Mouse (Mus musculus): ENCODE measurements around the gene Shank2. TPM values are rescaled to one million over a fixed set of nuclear protein-coding genes. Genes with fewer than 3 reads are reported as not detected.
A peak's percentile ranks its signal among the peaks of the same experiment; 100 is the strongest.

The Shank2 gene
- polyA plus RNA-seq, 1 experiment from 2014 or later: 7.4 TPM

DNA sequence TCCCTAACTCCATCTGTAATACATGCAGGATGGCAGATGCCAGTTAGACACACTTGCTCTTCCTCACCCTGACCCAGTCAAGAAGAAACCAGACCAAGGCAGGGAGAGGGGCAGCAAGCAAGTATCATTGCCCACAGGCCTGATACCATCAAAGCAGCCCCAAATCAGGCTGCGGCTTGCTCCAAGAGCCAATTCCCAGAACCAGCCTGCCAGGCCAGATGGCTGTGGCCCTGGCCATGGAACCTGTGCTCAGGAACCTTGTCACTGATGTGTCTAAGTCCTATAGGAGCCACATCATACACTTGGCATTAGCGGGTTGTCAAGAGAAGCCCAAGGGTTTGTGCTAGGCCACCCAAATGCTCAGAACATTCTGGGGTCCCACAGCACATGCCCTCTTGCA is 322.3 kb downstream of the Shank2 start:
- no peak for TF ChIP-seq CTCF (IDR thresholded peaks at IDR 0.05)
- ChIA-PET POLR2A (no interaction called here), CTCF (no interaction called here)
- in situ Hi-C loops (cut with MboI; ENCODE audit: low pct_unique_long_range_greater_than_20kb): no loop called here
- H3K27me3 ChIP-seq: no peaks in the 10 kb centered on the region
- no peak for ATAC-seq
- no peak for DNase-seq (ENCODE audit: low read depth, low spot score)

DNA sequence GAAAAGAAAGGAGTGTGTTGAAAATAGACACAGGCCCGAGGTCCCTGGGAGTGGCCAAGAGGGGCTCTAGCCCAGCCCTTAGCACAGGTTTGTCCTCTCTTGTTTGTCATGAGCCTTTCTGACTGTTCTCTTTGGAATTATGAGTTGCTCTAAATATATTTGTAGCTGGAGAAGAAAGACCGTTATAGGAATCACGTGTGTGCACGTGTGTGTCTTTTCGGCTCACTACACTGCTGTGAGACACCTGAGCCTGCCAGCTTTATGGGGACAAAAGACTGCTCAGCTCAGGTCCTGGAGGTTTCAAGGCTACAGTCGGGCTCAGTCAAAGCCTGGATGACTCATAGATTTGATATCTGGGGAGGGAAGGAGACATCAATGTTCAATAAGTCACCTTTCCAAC is 323.1 kb downstream of the Shank2 start:
- no peak for TF ChIP-seq CTCF (IDR thresholded peaks at IDR 0.05)
- in situ Hi-C loops (cut with MboI; ENCODE audit: low pct_unique_long_range_greater_than_20kb): no loop called here
- DNase-seq (ENCODE audit: low read depth, low spot score) (no peak), ATAC-seq (no peak)
- CTCF ChIA-PET: no interaction called here
- POLR2A ChIA-PET: no interaction called here
- no peaks in the 10 kb centered on the region for H3K27me3 ChIP-seq

DNA sequence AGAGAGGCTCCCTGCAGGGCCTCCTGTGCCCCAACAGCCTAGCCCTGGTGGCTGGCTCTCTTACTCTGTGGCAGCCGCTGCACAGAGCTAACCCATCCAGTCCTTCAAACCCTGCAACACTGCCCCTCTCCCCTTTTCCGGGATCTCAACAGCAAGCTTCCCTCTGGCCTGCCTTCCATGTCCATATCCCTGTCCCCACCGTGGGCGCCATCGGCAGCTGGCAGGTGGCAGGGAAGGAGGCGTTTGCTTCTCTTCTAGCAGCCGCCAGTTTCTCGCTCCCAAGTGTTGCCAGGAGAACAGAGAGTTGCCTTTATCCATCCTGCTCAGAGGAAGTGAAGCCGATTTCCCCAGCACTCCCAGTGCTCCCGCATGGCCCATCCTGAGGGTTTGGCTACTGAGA is 323.9 kb downstream of the Shank2 start:
- CTCF ChIA-PET: no interaction called here

DNA sequence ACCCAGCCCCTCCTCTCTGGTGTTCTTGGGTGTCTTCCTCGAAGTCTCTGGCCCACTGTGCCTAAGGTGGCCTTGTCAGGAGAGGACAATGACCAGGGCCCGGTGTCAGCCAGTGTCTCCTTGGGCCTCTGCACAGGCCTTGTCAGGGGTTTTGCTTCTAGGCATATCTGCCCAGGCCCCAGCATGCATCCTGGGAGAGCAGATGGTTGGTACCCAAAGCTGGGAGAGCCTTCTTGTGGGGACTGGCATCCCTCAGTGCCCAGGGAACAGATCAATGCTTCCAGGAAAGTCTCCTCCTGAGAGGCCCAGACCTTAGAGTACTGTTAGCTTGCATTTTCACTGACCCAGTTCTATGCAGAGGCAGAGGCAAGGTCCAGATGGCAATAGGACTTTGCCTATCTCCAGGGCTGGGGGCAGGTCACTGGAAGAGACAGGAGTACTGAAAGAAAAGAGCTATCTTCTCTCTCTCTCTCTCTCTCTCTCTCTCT is 327.7 kb downstream of the Shank2 start:
- ChIA-PET POLR2A (no interaction called here), CTCF (interaction anchor here (1.4 kb wide), 1 partner anchor 26 kb away, joined by 7 read pairs; no protein-coding TSS in a partner anchor)
- DNase-seq (ENCODE audit: low read depth, low spot score): no peak
- TF ChIP-seq CTCF (IDR thresholded peaks at IDR 0.05): no peak
- ATAC-seq: no peak
- H3K27me3 ChIP-seq: no peaks in the 10 kb centered on the region
- in situ Hi-C loops (cut with MboI; ENCODE audit: low pct_unique_long_range_greater_than_20kb): no loop called here

More for the DNA sequence above, 323.9 kb downstream of the Shank2 start:
- in situ Hi-C loops (cut with MboI; ENCODE audit: low pct_unique_long_range_greater_than_20kb): no loop called here
- DNase-seq (ENCODE audit: low read depth, low spot score): no peak
- POLR2A ChIA-PET: no interaction called here
- no peak for ATAC-seq
- no peak for TF ChIP-seq CTCF (IDR thresholded peaks at IDR 0.05)
- H3K27me3 ChIP-seq: no peaks in the 10 kb centered on the region

DNA sequence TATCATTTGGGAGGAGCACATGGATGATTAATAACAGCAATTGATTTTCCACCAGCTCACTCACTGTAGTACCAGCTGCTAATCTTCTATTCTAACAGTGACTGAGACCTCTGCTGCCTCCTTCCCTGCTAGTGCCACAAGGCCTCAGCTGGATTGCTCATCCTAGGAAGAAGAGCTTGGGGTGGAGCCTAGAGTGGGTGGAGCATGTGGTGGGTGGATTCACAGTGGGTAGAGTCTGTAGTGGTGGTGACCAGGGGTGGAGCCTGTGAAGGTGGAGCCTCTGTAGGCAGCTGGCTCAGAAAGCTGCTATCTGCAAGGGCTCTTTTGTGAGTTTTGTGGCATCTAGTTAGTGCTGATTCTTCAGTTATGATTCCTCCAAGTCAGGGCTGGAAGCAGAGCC is 334.9 kb downstream of the Shank2 start:
- TF ChIP-seq CTCF (IDR thresholded peaks at IDR 0.05): no peak
- no peaks in the 10 kb centered on the region for H3K27me3 ChIP-seq
- in situ Hi-C loops (cut with MboI; ENCODE audit: low pct_unique_long_range_greater_than_20kb): no loop called here
- ChIA-PET POLR2A (no interaction called here), CTCF (no interaction called here)
- ATAC-seq (no peak), DNase-seq (ENCODE audit: low read depth, low spot score) (no peak)

DNA sequence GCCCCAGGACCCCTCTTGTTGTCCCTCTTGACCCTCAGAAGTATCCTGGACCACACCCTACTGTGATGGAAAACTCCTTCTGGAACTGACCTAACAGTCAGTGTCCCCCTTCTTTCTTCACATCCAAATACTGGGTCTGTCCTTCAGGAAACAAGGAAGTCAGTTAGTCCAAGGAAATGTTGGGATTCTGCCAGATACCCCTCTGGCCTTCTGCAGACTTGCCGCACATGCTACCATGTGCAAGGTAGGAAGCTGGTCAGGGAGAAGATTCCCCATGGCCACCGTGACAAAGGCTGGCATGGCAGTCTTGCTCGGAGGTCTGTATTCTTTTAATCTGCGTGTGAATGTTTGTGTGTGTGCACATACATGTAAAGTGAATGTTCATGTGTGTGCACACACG is 337.0 kb downstream of the Shank2 start:
- no peak for ATAC-seq
- POLR2A ChIA-PET: no interaction called here
- no peaks in the 10 kb centered on the region for H3K27me3 ChIP-seq
- TF ChIP-seq CTCF (IDR thresholded peaks at IDR 0.05): no peak
- in situ Hi-C loops (cut with MboI; ENCODE audit: low pct_unique_long_range_greater_than_20kb): no loop called here
- no peak for DNase-seq (ENCODE audit: low read depth, low spot score)
- CTCF ChIA-PET: no interaction called here

DNA sequence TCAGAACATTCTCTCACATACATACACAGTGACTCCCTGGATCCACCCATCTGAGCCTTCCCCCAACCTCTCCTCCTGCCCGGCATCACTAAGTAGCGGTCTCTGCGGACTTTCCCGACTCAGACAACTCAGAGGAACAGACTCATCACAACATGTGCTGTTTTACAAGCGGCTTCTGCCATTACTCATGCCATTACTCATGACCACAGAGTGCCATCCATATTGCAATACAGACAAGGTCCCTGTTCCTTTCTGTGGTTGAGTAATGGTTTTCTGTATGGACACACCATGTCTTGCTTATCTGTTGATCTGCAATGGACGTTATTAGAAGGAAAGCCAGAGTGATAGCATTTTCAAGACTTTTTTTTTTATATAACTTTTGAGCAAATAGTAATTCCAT is 338.6 kb downstream of the Shank2 start:
- no peak for TF ChIP-seq CTCF (IDR thresholded peaks at IDR 0.05)
- ChIA-PET POLR2A (no interaction called here), CTCF (no interaction called here)
- DNase-seq (ENCODE audit: low read depth, low spot score) (peak; percentile 80), ATAC-seq (peak; percentile 61)
- in situ Hi-C loops (cut with MboI; ENCODE audit: low pct_unique_long_range_greater_than_20kb): no loop called here
- no peaks in the 10 kb centered on the region for H3K27me3 ChIP-seq

DNA sequence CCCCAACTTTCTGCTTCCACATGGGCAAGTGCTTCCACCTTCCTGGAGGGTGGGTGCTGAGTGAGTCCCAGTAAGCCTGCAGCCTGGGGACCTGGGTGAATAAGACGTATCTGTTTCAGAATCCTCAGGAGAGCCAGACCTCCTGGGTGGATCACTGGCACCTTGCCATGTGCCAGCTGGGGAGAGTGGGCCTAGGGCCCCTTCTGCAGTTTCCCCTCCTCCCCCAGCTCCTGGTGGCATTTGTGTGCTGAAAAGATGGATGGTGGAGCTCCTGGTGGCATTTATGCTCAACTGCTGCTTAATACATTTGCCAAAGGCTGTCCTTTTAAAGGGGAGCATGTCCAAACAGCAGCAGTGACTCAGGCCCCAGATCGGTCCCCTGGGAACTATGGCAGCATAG is 364.4 kb downstream of the Shank2 start:
- ATAC-seq: no peak
- CTCF ChIA-PET: no interaction called here

DNA sequence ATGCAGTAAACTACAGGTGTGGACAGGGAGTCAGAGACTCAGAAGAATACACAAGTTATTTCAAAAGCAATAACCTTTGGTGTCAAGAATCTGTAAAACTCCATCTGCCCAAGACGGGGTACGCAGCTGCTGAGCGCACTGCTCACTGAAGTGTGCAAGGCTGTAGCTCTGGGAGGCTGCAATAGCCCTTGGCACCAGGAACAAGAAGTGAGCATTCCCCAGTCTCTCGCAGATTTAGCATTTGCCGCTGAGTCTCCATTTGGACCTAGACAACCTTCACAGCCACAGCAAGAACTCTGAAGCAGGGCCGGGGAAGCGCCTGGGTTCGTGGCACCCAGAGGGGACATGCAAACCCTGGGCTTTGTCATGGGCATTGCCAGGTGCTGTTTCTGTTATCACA is 371.3 kb downstream of the Shank2 start:
- ATAC-seq (no peak), DNase-seq (ENCODE audit: low read depth, low spot score) (no peak)
- ChIA-PET CTCF (no interaction called here), POLR2A (no interaction called here)
- H3K27me3 ChIP-seq: no peaks in the 10 kb centered on the region
- in situ Hi-C loops (cut with MboI; ENCODE audit: low pct_unique_long_range_greater_than_20kb): no loop called here
- no peak for TF ChIP-seq CTCF (IDR thresholded peaks at IDR 0.05)

More for the DNA sequence above, 364.4 kb downstream of the Shank2 start:
- H3K27me3 ChIP-seq: no peaks in the 10 kb centered on the region
- TF ChIP-seq CTCF (IDR thresholded peaks at IDR 0.05): no peak
- no peak for DNase-seq (ENCODE audit: low read depth, low spot score)
- in situ Hi-C loops (cut with MboI; ENCODE audit: low pct_unique_long_range_greater_than_20kb): no loop called here
- POLR2A ChIA-PET: no interaction called here

DNA sequence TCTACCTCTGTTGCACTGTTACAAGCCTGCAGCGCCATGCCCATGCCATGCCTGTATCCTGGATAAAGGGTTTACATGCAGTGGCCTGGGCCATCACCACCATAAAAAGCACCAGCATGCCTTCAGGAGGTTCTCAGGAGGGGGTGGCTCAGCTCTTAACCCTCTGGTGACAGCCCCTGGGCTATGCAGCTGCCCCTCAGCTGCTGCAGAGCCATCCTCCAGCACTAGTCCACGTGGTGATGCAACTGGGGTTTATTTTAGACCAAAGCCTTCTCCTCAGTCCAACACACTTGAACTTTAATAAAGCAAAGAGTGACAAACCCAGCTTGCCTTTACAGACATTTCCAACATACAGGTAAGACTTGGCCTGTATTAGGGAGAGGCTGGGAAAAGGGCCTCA is 373.8 kb downstream of the Shank2 start:
- TF ChIP-seq CTCF (IDR thresholded peaks at IDR 0.05): no peak
- in situ Hi-C loops (cut with MboI; ENCODE audit: low pct_unique_long_range_greater_than_20kb): no loop called here
- CTCF ChIA-PET: no interaction called here
- no peaks in the 10 kb centered on the region for H3K27me3 ChIP-seq
- ATAC-seq (no peak), DNase-seq (ENCODE audit: low read depth, low spot score) (no peak)
- POLR2A ChIA-PET: no interaction called here

DNA sequence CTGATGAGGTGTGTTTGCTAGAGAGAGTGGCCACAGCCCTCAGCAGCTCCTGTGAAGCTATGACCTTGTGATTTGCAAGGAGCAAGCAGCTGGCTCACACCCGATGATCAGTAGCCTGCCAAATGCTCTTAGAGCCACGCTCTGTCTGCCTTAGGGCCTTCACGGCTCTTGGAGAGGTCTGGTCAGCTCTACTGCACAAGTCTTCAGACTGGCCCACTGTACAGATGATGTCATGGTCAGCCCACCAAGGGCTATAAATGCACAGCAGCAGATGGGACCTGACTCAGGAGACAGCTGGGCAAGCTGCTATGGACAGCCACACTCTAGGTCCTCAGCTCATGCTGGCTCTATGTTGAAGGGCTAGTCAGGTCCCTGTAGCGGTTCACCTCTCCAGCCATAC is 376.5 kb downstream of the Shank2 start:
- H3K27me3 ChIP-seq: no peaks in the 10 kb centered on the region
- in situ Hi-C loops (cut with MboI; ENCODE audit: low pct_unique_long_range_greater_than_20kb): no loop called here
- no peak for TF ChIP-seq CTCF (IDR thresholded peaks at IDR 0.05)
- DNase-seq (ENCODE audit: low read depth, low spot score): no peak
- ChIA-PET CTCF (interaction anchor here (1.1 to 1.5 kb wide), 3 partner anchors 14 to 34 kb away, joined by 3 to 5 read pairs (median 4); no protein-coding TSS in a partner anchor), POLR2A (interaction anchor here (0.7 kb wide), 1 partner anchor 61 kb away, joined by 4 read pairs; no protein-coding TSS in a partner anchor)
- no peak for ATAC-seq

DNA sequence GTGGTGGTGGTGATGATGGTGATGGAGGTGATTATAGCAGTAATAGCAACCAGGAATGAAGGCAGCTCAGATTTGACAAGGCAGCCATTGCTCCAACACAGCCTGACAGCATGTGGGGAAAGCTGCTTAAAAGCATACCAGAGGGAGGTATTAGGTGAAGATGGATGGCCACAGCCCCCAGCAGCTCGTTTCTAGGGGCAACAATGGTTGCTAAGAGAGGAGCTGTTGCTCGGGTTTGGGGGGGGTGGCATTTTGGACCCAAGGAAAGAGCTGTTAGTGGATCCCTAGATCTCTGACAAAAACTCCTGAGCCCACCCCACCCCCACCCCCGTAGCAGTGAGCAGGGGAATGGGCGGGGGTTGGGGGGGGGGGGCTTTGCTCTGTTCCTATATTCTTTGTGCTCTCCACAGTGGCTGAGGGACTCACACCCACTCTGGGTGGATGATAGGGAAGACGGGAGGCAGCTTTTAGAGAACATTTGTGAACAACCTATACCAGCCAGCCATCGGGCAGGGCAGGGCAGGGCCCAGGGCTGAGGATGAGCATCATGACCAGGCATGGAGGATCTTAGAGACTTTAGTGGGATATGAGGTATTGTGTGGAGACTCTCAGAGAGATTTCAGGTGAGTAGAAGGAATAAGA is 377.6 kb downstream of the Shank2 start:
- ChIA-PET POLR2A (interaction anchor here (0.7 kb wide), 1 partner anchor 60 kb away, joined by 4 read pairs; no protein-coding TSS in a partner anchor), CTCF (interaction anchor here (1.1 to 1.4 kb wide), 2 partner anchors 12 to 20 kb away, joined by 4 to 5 read pairs; no protein-coding TSS in a partner anchor)
- H3K27me3 ChIP-seq: no peaks in the 10 kb centered on the region
- in situ Hi-C loops (cut with MboI; ENCODE audit: low pct_unique_long_range_greater_than_20kb): no loop called here
- no peak for ATAC-seq
- no peak for TF ChIP-seq CTCF (IDR thresholded peaks at IDR 0.05)
- DNase-seq (ENCODE audit: low read depth, low spot score): no peak

Data from Patski (cell line).